Mouse (Mus musculus): ENCODE measurements around the gene 4930579G24Rik. TPM values are rescaled to one million over a fixed set of nuclear protein-coding genes. Genes with fewer than 3 reads are reported as not detected.

Gene 4930579G24Rik
- polyA plus RNA-seq (2014; fragmentation: Nextera tagmentation; extraction: Ambion mirVana): 6.2 and 7.6 TPM in 2 replicates

- Histone ChIP-seq H3K9ac (peak within 1 kb of the TSS; percentile 80), H3K36me3 (replicated peaks; ENCODE audit: control insufficient read depth, insufficient read depth) (peaks cover 21% of the 10 kb centered on the region), H3K4me2 (replicated peaks) (peak within 1 kb of the TSS; percentile 78), H3K9me3 (ENCODE audit: control insufficient read depth, low read length) (0 out of 2 replicates have a peak, but pooled peaks cover 5% of the 10 kb centered on the region), H3K27me3 (ENCODE audit: control insufficient read depth, insufficient read depth, low read length) (no peaks in the 10 kb centered on the region), H3K4me3 (replicated peaks; ENCODE audit: low read length) (peak within 1 kb of the TSS; percentile 86), H3K4me1 (replicated peaks; ENCODE audit: control insufficient read depth, insufficient read depth, low read length) (peaks cover 11% of the 10 kb centered on the region), H3K27ac (peak within 1 kb of the TSS; percentile 79)
- under 1% methylated on average over 58 of the region's 60 CpGs for WGBS
- DNase-seq (ENCODE audit: low spot score): peak; percentile 98
- ATAC-seq (ENCODE audit: low FRiP score): peak; percentile 99
These were observed at the start of gene 4930579G24Rik for GRCm38 (mm10) chr3:79628561-79629415. Gene 4930579G24Rik, plus strand, starts transcription at chr3:79629079.

GRCm38 (mm10) chr3:79579891-79580575 lies 48.8 kb upstream of the 4930579G24Rik start:
- WGBS: 84% methylated on average over 5 of the region's 5 CpGs

GRCm38 (mm10) chr3:79586804-79587203 lies 42.1 kb upstream of the 4930579G24Rik start:
- H3K27ac ChIP-seq: no peak overlapping the region
- H3K36me3 ChIP-seq (replicated peaks; ENCODE audit: control insufficient read depth, insufficient read depth): no peaks in the 10 kb centered on the region
- 9% methylated on average over 6 of the region's 6 CpGs for WGBS
- no peak overlapping the region for H3K4me3 ChIP-seq (replicated peaks; ENCODE audit: low read length)
- ATAC-seq (ENCODE audit: low FRiP score) (peak; percentile 75), DNase-seq (ENCODE audit: low spot score) (peak; percentile 97)
- no peak overlapping the region for H3K4me2 ChIP-seq (replicated peaks)
- no peak overlapping the region for H3K9ac ChIP-seq
- H3K27me3 ChIP-seq (ENCODE audit: control insufficient read depth, insufficient read depth, low read length): no peaks in the 10 kb centered on the region
- peaks cover 6% of the 10 kb centered on the region; the same call in 1 of the 2 replicates for H3K4me1 ChIP-seq (replicated peaks; ENCODE audit: control insufficient read depth, insufficient read depth, low read length)
- H3K9me3 ChIP-seq (ENCODE audit: control insufficient read depth, low read length): no peaks in the 10 kb centered on the region

More at GRCm38 (mm10) chr3:79579891-79580575, 48.8 kb upstream of the 4930579G24Rik start:
- no peak for ATAC-seq (ENCODE audit: low FRiP score)
- Histone ChIP-seq H3K9me3 (ENCODE audit: control insufficient read depth, low read length) (no peaks in the 10 kb centered on the region), H3K27me3 (ENCODE audit: control insufficient read depth, insufficient read depth, low read length) (no peaks in the 10 kb centered on the region), H3K36me3 (replicated peaks; ENCODE audit: control insufficient read depth, insufficient read depth) (no peaks in the 10 kb centered on the region), H3K4me1 (replicated peaks; ENCODE audit: control insufficient read depth, insufficient read depth, low read length) (no peaks in the 10 kb centered on the region; the same call in 1 of the 2 replicates), H3K4me2 (replicated peaks) (no peak overlapping the region), H3K9ac (no peak overlapping the region), H3K4me3 (replicated peaks; ENCODE audit: low read length) (no peak overlapping the region), H3K27ac (no peak overlapping the region)
- DNase-seq (ENCODE audit: low spot score): no peak

GRCm38 (mm10) chr3:79589671-79590070 lies 39.2 kb upstream of the 4930579G24Rik start:
- DNase-seq (ENCODE audit: low spot score): no peak
- H3K9me3 ChIP-seq (ENCODE audit: control insufficient read depth, low read length): no peaks in the 10 kb centered on the region
- no peak overlapping the region for H3K9ac ChIP-seq
- no peak for ATAC-seq (ENCODE audit: low FRiP score)
- H3K4me2 ChIP-seq (replicated peaks): no peak overlapping the region
- 83% methylated on average over 2 of the region's 2 CpGs for WGBS
- no peak overlapping the region for H3K27ac ChIP-seq
- H3K4me3 ChIP-seq (replicated peaks; ENCODE audit: low read length): no peak overlapping the region
- peaks cover 11% of the 10 kb centered on the region for H3K36me3 ChIP-seq (replicated peaks; ENCODE audit: control insufficient read depth, insufficient read depth)
- no peaks in the 10 kb centered on the region for H3K27me3 ChIP-seq (ENCODE audit: control insufficient read depth, insufficient read depth, low read length)
- peaks cover 16% of the 10 kb centered on the region for H3K4me1 ChIP-seq (replicated peaks; ENCODE audit: control insufficient read depth, insufficient read depth, low read length)

GRCm38 (mm10) chr3:79590863-79591792 lies 37.8 kb upstream of the 4930579G24Rik start, which contains the start of gene Ppid:
Gene Ppid, plus strand, starts transcription at chr3:79591342.
- DNase-seq (ENCODE audit: low spot score) (peak; percentile 90), ATAC-seq (ENCODE audit: low FRiP score) (peak; percentile 89)
- no peaks in the 10 kb centered on the region for H3K27me3 ChIP-seq (ENCODE audit: control insufficient read depth, insufficient read depth, low read length)
- H3K9ac ChIP-seq: peak within 1 kb of the TSS; percentile 87
- 4% methylated on average over 63 of the region's 63 CpGs for WGBS
- H3K9me3 ChIP-seq (ENCODE audit: control insufficient read depth, low read length): no peaks in the 10 kb centered on the region
- peak within 1 kb of the TSS; percentile 88 for H3K4me3 ChIP-seq (replicated peaks; ENCODE audit: low read length)
- H3K4me1 ChIP-seq (replicated peaks; ENCODE audit: control insufficient read depth, insufficient read depth, low read length): peaks cover 16% of the 10 kb centered on the region
- peak within 1 kb of the TSS; percentile 72 for H3K27ac ChIP-seq
- H3K36me3 ChIP-seq (replicated peaks; ENCODE audit: control insufficient read depth, insufficient read depth): peaks cover 25% of the 10 kb centered on the region
- peak within 1 kb of the TSS; percentile 73 for H3K4me2 ChIP-seq (replicated peaks)

- Histone ChIP-seq H3K27ac (peak overlapping the region; percentile 72), H3K27me3 (ENCODE audit: control insufficient read depth, insufficient read depth, low read length) (no peaks in the 10 kb centered on the region), H3K4me1 (replicated peaks; ENCODE audit: control insufficient read depth, insufficient read depth, low read length) (peaks cover 16% of the 10 kb centered on the region), H3K9me3 (ENCODE audit: control insufficient read depth, low read length) (no peaks in the 10 kb centered on the region), H3K4me2 (replicated peaks) (peak overlapping the region; percentile 73), H3K4me3 (replicated peaks; ENCODE audit: low read length) (peak overlapping the region; percentile 88), H3K36me3 (replicated peaks; ENCODE audit: control insufficient read depth, insufficient read depth) (peaks cover 33% of the 10 kb centered on the region), H3K9ac (peak overlapping the region; percentile 87)
- ATAC-seq (ENCODE audit: low FRiP score): 0 out of 2 replicates have a peak, but pooled peaks have one; percentile 4
- 7% methylated on average over 15 of the region's 15 CpGs for WGBS
- no peak for DNase-seq (ENCODE audit: low spot score)
These were observed 36.9 kb upstream of the 4930579G24Rik start for GRCm38 (mm10) chr3:79591793-79592471.

GRCm38 (mm10) chr3:79595468-79595867 lies 33.4 kb upstream of the 4930579G24Rik start:
- Histone ChIP-seq H3K9ac (no peak overlapping the region), H3K4me2 (replicated peaks) (no peak overlapping the region), H3K27me3 (ENCODE audit: control insufficient read depth, insufficient read depth, low read length) (no peaks in the 10 kb centered on the region), H3K4me3 (replicated peaks; ENCODE audit: low read length) (no peak overlapping the region), H3K9me3 (ENCODE audit: control insufficient read depth, low read length) (no peaks in the 10 kb centered on the region), H3K4me1 (replicated peaks; ENCODE audit: control insufficient read depth, insufficient read depth, low read length) (peaks cover 15% of the 10 kb centered on the region), H3K27ac (no peak overlapping the region), H3K36me3 (replicated peaks; ENCODE audit: control insufficient read depth, insufficient read depth) (peaks cover 64% of the 10 kb centered on the region)
- ATAC-seq (ENCODE audit: low FRiP score): no peak
- no peak for DNase-seq (ENCODE audit: low spot score)
- 95% methylated on average over 7 of the region's 7 CpGs for WGBS

GRCm38 (mm10) chr3:79609886-79610285 lies 19.0 kb upstream of the 4930579G24Rik start:
- no peaks in the 10 kb centered on the region for H3K4me1 ChIP-seq (replicated peaks; ENCODE audit: control insufficient read depth, insufficient read depth, low read length)
- H3K4me3 ChIP-seq (replicated peaks; ENCODE audit: low read length): no peak overlapping the region
- H3K27ac ChIP-seq: no peak overlapping the region
- no peak overlapping the region for H3K4me2 ChIP-seq (replicated peaks)
- H3K36me3 ChIP-seq (replicated peaks; ENCODE audit: control insufficient read depth, insufficient read depth): peaks cover 76% of the 10 kb centered on the region
- no peaks in the 10 kb centered on the region for H3K9me3 ChIP-seq (ENCODE audit: control insufficient read depth, low read length)
- H3K27me3 ChIP-seq (ENCODE audit: control insufficient read depth, insufficient read depth, low read length): no peaks in the 10 kb centered on the region
- H3K9ac ChIP-seq: no peak overlapping the region
- 95% methylated on average over 2 of the region's 2 CpGs for WGBS
- no peak for ATAC-seq (ENCODE audit: low FRiP score)
- no peak for DNase-seq (ENCODE audit: low spot score)

Measured in hindbrain, embryonic 14.5 days (tissue).